ENCODE assay signal across 13 mouse cellular contexts in the genomic region with DNA sequence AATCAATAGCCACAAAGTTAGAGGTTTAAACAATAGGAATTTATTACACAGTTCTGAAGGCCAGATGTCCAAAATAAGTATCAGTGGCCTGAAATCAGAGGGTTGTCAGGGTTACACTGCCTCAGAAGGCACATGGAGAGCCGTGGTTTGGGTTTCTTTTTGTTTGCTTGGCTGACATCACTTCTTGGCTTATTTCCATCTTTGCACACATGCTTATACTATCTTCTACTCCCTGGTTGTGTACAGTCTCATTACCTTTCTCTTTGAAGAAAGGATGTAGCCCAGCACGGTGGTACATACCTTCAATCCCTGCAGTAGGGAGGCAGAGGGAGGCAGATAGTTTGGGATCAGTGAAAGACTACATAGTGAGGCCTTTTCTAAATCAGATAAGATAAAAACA. TPM values are rescaled to one million over a fixed set of nuclear protein-coding genes. Genes with fewer than 3 reads are reported as not detected.
DNase-seq lines count a peak whose midpoint lies in the region; ATAC-seq and TF ChIP-seq lines count a peak whose summit lies in the region.
"Had no signal": no experiment of that assay in that cellular context is flagged by ENCODE, and none has a peak within 500 bp of the region (broad histone marks: within the 10 kb centered on the region; RNA-seq: fewer than 3 reads in every experiment).

No protein-coding gene starts in this region.

- no peak overlapping the region for H3K27ac ChIP-seq in hindbrain, embryonic 14.5 days
- no peak overlapping the region for H3K27ac ChIP-seq in hindbrain, embryonic 12.5 days
- H3K27ac ChIP-seq in lung, embryonic 15.5 days = no peak overlapping the region
- no peak overlapping the region for H3K27ac ChIP-seq in limb, embryonic 14.5 days (replicated peaks; ENCODE audit: low read depth, low read length)
- H3K27ac ChIP-seq: limb, embryonic 12.5 days had no signal

- no peaks in the 10 kb centered on the region for H3K36me3 ChIP-seq in hindbrain, embryonic 14.5 days (replicated peaks; ENCODE audit: control insufficient read depth, insufficient read depth)
- H3K36me3 ChIP-seq in hindbrain, embryonic 12.5 days = no peaks in the 10 kb centered on the region
- no peaks in the 10 kb centered on the region for H3K36me3 ChIP-seq in lung, embryonic 15.5 days
- no peaks in the 10 kb centered on the region for H3K36me3 ChIP-seq in limb, embryonic 14.5 days (ENCODE audit: control insufficient read depth, insufficient read depth, low read length)
- H3K36me3 ChIP-seq: limb, embryonic 12.5 days had no signal

- peaks cover 6% of the 10 kb centered on the region; the same call in 1 of the 2 replicates for H3K27me3 ChIP-seq in hindbrain, embryonic 14.5 days (ENCODE audit: control insufficient read depth, insufficient read depth, low read length)
- H3K27me3 ChIP-seq in hindbrain, embryonic 12.5 days = peaks cover 12% of the 10 kb centered on the region
- H3K27me3 ChIP-seq in lung, embryonic 15.5 days = no peaks in the 10 kb centered on the region
- no peaks in the 10 kb centered on the region for H3K27me3 ChIP-seq in limb, embryonic 14.5 days (ENCODE audit: control insufficient read depth, insufficient read depth, low read length)

- TF ChIP-seq POLR2A in lung, adult 2 months (IDR thresholded peaks at IDR 0.05; ENCODE audit: borderline replicate concordance, extremely low read depth, low read depth, low read length) = no peak
- no peak for TF ChIP-seq POLR2A in limb, embryonic 14.5 days (IDR thresholded peaks at IDR 0.05; ENCODE audit: borderline replicate concordance, extremely low read depth, insufficient read depth, insufficient read length)

- no peak overlapping the region for H3K4me2 ChIP-seq in hindbrain, embryonic 14.5 days (replicated peaks)
- H3K4me2 ChIP-seq in hindbrain, embryonic 12.5 days (replicated peaks) = no peak overlapping the region
- no peak overlapping the region for H3K4me2 ChIP-seq in lung, embryonic 15.5 days
- H3K4me2 ChIP-seq in limb, embryonic 14.5 days (replicated peaks; ENCODE audit: low read depth, low read length, severe bottlenecking) = no peak overlapping the region
- H3K4me2 ChIP-seq: limb, embryonic 12.5 days had no signal

- no peak overlapping the region for H3K4me3 ChIP-seq in hindbrain, embryonic 14.5 days (replicated peaks; ENCODE audit: low read length)
- no peak overlapping the region for H3K4me3 ChIP-seq in hindbrain, embryonic 12.5 days
- H3K4me3 ChIP-seq in lung, embryonic 15.5 days = no peak overlapping the region
- no peak overlapping the region for H3K4me3 ChIP-seq in lung, adult 2 months (replicated peaks; ENCODE audit: extremely low read depth, low read depth, low read length)
- H3K4me3 ChIP-seq in limb, embryonic 14.5 days (replicated peaks; ENCODE audit: low read length) = no peak overlapping the region
- H3K4me3 ChIP-seq: limb, embryonic 12.5 days had no signal

- 65% methylated on average over 2 of the region's 2 CpGs for WGBS in hindbrain, embryonic 14.5 days
- WGBS in hindbrain, embryonic 12.5 days = 56% methylated on average over 2 of the region's 2 CpGs
- 25% methylated on average over 2 of the region's 2 CpGs for WGBS in lung, embryonic 15.5 days
- 30% methylated on average over 2 of the region's 2 CpGs for WGBS in lung, adult 2 months
- WGBS in limb, embryonic 14.5 days = 37% methylated on average over 2 of the region's 2 CpGs

- no peaks in the 10 kb centered on the region for H3K4me1 ChIP-seq in hindbrain, embryonic 14.5 days (replicated peaks; ENCODE audit: control insufficient read depth, insufficient read depth, low read length)
- H3K4me1 ChIP-seq in hindbrain, embryonic 12.5 days = no peaks in the 10 kb centered on the region
- 0 out of 2 replicates have a peak, but pooled peaks cover 5% of the 10 kb centered on the region for H3K4me1 ChIP-seq in lung, embryonic 15.5 days
- no peaks in the 10 kb centered on the region for H3K4me1 ChIP-seq in lung, adult 2 months (ENCODE audit: control insufficient read depth, insufficient read depth, low read length)
- peaks cover 5% of the 10 kb centered on the region; the same call in 1 of the 2 replicates for H3K4me1 ChIP-seq in limb, embryonic 14.5 days (ENCODE audit: control insufficient read depth, insufficient read depth, low read length)

- peak; percentile 39 for DNase-seq in hindbrain, embryonic 14.5 days (ENCODE audit: low spot score)
- DNase-seq in lung, adult 2 months = no peak
- peak; percentile 37 for DNase-seq in MN1 (ENCODE audit: low spot score)
- no peak for DNase-seq in limb, embryonic 14.5 days (ENCODE audit: low spot score)
- DNase-seq: heart, postnatal 14 days; kidney, postnatal 25 days; layer of hippocampus, postnatal 36 days; right cerebral cortex, postnatal 14 days had no signal

- no peak overlapping the region for H3K9ac ChIP-seq in hindbrain, embryonic 14.5 days
- no peak overlapping the region for H3K9ac ChIP-seq in hindbrain, embryonic 12.5 days
- H3K9ac ChIP-seq in lung, embryonic 15.5 days = no peak overlapping the region
- H3K9ac ChIP-seq in limb, embryonic 14.5 days (ENCODE audit: low read depth, low read length, severe bottlenecking) = no peak overlapping the region
- H3K9ac ChIP-seq: limb, embryonic 12.5 days had no signal

- TF ChIP-seq CTCF in lung, adult 2 months (IDR thresholded peaks at IDR 0.05; ENCODE audit: insufficient read depth, low read length) = no peak

- no peak for ATAC-seq in hindbrain, embryonic 14.5 days (ENCODE audit: low FRiP score)
- ATAC-seq in hindbrain, embryonic 12.5 days (ENCODE audit: low FRiP score) = no peak
- peak; percentile 31; the same call in 1 of the 2 replicates for ATAC-seq in lung, embryonic 15.5 days (ENCODE audit: borderline replicate concordance, extremely low read depth, low FRiP score, low TSS enrichment)
- ATAC-seq in limb, embryonic 14.5 days (ENCODE audit: low FRiP score, low read depth) = peak; percentile 55; the same call in 1 of the 2 replicates
- ATAC-seq in megakaryocyte progenitor cell, adult 5-6 weeks (replicated peaks; ENCODE audit: poor library complexity) = no peak; the same call in 1 of the 2 replicates
- no peak for ATAC-seq in CD4-positive, CD25-positive, alpha-beta regulatory T cell, adult 4 months

- H3K9me3 ChIP-seq in hindbrain, embryonic 14.5 days (ENCODE audit: control insufficient read depth, low read length) = no peaks in the 10 kb centered on the region
- H3K9me3 ChIP-seq in hindbrain, embryonic 12.5 days (replicated peaks) = no peaks in the 10 kb centered on the region
- H3K9me3 ChIP-seq in lung, embryonic 15.5 days = no peaks in the 10 kb centered on the region
- no peaks in the 10 kb centered on the region for H3K9me3 ChIP-seq in limb, embryonic 14.5 days (ENCODE audit: control insufficient read depth, low read length)
- H3K9me3 ChIP-seq: limb, embryonic 12.5 days had no signal

RNA-seq across cellular contexts. Expression of a gene that starts 12.2 kb away (rescaled TPM):
- 23.0 and 29.9 TPM in 2 replicates for polyA plus RNA-seq in hindbrain, embryonic 14.5 days (2014; fragmentation: Nextera tagmentation; extraction: Ambion mirVana)
- 17.4 and 18.9 TPM in 2 replicates for polyA plus RNA-seq in hindbrain, embryonic 12.5 days (2016; fragmentation: Nextera tagmentation; extraction: Ambion mirVana)
- 14.5 and 16.9 TPM in 2 replicates for polyA plus RNA-seq in lung, embryonic 15.5 days (2015; fragmentation: Nextera tagmentation; extraction: Ambion mirVana)
- 5.9 and 11.4 TPM in 2 replicates for polyA plus RNA-seq in lung, adult 2 months (2012; rRNA removed)
- polyA plus RNA-seq in limb, embryonic 14.5 days (2012; rRNA removed) = 5.6 and 5.8 TPM in 2 replicates
- polyA plus RNA-seq in limb, embryonic 14.5 days (2014; fragmentation: Nextera tagmentation; extraction: Ambion mirVana) = 11.0 and 13.5 TPM in 2 replicates
- 22.5 and 23.5 TPM in 2 replicates for total RNA-seq in megakaryocyte progenitor cell, adult 5-6 weeks (2015)
- total RNA-seq in megakaryocyte progenitor cell, adult 5-6 weeks (2017) = 27.9 and 32.5 TPM in 2 replicates
- 10 to 100 TPM; 17.5 TPM for polyA plus RNA-seq in CD4-positive, CD25-positive, alpha-beta regulatory T cell, adult 4 months (2017; shearing (Covaris generic))

Comparison
In these comparisons a context has a peak if more than half of its experiments do, and no peak if none do; other contexts are left out.
1. ATAC-seq: peak in lung, embryonic 15.5 days (single experiment) and limb, embryonic 14.5 days (single experiment); none in hindbrain, embryonic 14.5 days (single experiment), hindbrain, embryonic 12.5 days (single experiment), megakaryocyte progenitor cell, adult 5-6 weeks (single experiment) and CD4-positive, CD25-positive, alpha-beta regulatory T cell, adult 4 months (single experiment).
2. DNase-seq: peak in hindbrain, embryonic 14.5 days (single experiment) and MN1 (single experiment); none in lung, adult 2 months (single experiment) and limb, embryonic 14.5 days (single experiment).